Mouse (Mus musculus) brain, embryonic 14.5 days (tissue): ENCODE results near the gene Pard3b. TPM values are rescaled to one million over a fixed set of nuclear protein-coding genes. Genes with fewer than 3 reads are reported as not detected.
A peak's percentile ranks its signal among the peaks of the same experiment; 100 is the strongest.

Source experiments
- DNase-seq: peaks from one replicate; pipeline ENCODE4 v3.0.0-alpha.2; 2011; ENCODE audit warnings: low read depth
- CTCF ChIP-seq: fragments of 200-500 bp; IDR thresholded peaks from 2 replicates; pipeline ENCODE4 v1.5.1; 2012; ENCODE audit warnings: inconsistent platforms, mild to moderate bottlenecking, moderate library complexity, borderline replicate concordance; ENCODE audit not compliant: insufficient read depth, insufficient read length; ENCODE audit errors: extremely low read depth
- POLR2A ChIP-seq: fragments of 200-500 bp; IDR thresholded peaks from 2 replicates; pipeline ENCODE4 v1.6.1; 2012; ENCODE audit warnings: mild to moderate bottlenecking, inconsistent platforms, borderline replicate concordance; ENCODE audit not compliant: poor library complexity, insufficient read depth, insufficient read length, severe bottlenecking; ENCODE audit errors: extremely low read depth
- polyA plus RNA-seq: library from polyadenylated mRNA; depleted of rRNA; stranded (reverse); fragments of >200 nt; gene quantifications from 2 replicates; pipeline ENCODE4 v1.2.3, GENCODE M21; 2012; rRNA removed

The Pard3b gene
- polyA plus RNA-seq = 2.1 and 3.8 TPM in 2 replicates

DNA sequence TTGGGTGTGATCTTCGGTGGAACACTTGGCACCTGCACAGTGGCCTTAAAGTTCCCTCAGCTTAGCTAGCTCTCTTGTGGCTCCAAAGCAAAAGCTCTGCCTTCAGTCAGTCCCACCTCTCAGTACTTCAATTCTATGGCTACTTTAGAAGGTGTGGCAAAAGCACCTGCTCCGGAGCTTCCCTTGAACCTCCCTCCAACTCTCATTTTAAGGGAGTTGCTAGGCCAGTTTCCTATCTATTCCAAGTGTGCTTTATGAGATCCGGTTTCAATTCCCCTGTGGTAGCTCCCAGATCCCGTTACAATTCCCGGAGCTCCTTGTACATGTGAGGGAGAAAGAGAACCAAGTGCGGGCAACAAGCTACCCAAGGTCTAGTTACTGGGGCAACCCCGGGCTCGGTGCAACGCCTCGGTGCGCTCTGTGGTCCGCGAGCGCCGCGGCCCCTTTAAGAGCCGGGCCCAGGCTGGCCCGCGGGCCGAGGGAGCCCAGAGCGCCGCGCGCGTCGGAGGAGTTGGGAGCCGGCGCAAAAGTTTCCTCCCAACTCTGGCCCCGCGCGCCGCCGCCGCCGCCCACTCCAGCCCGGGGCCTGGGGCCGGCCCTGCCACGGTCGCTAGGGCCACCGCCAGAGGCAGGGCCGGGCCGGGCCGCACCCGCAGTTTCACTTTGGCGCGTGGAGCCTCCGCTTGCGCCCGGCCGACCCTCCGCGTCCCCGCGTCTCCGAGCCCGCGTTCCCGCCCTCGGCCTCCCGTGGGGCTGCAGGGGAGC, at the start of gene Pard3b:
TSS of gene Pard3b (plus strand) at position 478 of the 765 bp plus-strand sequence.
- TF ChIP-seq POLR2A = no peak
- no peak for TF ChIP-seq CTCF
- DNase-seq = peak; percentile 75

DNA sequence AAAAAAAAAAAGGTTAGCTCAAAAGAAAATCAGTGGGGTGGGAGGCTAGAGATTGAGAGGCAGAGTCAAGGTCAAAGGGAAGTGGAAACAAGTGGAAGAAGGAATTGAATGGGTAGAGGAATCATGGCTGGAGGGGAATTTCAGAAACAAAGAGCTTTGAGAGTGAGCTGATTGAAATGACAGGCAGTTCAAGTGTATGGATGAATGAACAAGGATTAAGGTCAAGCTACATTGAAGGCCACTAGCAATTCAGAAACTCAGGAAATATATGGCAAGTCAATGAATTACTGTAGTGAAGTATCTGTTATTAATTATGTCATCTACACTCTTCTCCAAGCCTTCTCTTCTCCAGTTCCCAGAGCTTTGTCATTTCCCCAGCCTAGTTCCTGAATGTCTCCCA, 22.4 kb upstream of the Pard3b start:
- no peak for DNase-seq
- TF ChIP-seq POLR2A (no peak), CTCF (no peak)

DNA sequence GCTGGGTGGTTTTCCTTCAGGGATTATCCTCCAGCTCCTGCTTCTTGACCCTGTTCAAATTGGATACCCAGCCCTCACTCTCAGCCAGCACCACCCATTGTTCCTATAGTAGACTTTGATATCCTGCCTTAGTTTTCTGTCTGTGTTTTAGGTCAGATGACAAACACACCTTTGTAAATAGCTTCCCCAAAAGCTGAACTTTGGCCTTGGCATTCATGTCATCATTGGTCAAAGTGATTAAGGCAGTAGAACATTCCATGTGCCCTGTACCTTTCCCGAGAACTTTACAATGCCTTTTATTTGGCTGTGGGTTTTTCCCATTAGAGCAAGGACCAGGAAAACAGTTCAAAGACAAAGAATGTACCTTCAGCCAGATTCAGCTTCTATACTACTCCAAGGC, 18.0 kb upstream of the Pard3b start:
- TF ChIP-seq CTCF = no peak
- no peak for TF ChIP-seq POLR2A
- no peak for DNase-seq

DNA sequence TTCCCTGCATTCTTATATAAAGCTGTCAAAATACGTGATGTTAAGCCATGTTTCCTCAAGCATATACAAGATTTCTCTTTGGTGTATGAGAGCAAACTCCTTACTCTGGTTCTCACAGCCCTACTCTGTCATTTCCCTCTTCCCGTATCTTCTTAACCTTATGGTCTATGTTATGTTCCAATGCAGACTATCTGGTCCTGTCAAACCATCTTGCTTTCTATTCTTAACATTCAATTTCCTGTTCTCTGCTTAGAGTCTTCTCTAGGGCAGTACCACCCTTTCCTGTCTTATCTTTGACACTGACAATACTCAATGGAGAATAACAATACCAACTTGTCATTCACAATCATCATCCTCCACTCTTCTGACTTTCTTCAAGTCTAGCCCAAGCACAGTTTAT, 8.8 kb upstream of the Pard3b start:
- TF ChIP-seq CTCF (no peak), POLR2A (no peak)
- DNase-seq = no peak

DNA sequence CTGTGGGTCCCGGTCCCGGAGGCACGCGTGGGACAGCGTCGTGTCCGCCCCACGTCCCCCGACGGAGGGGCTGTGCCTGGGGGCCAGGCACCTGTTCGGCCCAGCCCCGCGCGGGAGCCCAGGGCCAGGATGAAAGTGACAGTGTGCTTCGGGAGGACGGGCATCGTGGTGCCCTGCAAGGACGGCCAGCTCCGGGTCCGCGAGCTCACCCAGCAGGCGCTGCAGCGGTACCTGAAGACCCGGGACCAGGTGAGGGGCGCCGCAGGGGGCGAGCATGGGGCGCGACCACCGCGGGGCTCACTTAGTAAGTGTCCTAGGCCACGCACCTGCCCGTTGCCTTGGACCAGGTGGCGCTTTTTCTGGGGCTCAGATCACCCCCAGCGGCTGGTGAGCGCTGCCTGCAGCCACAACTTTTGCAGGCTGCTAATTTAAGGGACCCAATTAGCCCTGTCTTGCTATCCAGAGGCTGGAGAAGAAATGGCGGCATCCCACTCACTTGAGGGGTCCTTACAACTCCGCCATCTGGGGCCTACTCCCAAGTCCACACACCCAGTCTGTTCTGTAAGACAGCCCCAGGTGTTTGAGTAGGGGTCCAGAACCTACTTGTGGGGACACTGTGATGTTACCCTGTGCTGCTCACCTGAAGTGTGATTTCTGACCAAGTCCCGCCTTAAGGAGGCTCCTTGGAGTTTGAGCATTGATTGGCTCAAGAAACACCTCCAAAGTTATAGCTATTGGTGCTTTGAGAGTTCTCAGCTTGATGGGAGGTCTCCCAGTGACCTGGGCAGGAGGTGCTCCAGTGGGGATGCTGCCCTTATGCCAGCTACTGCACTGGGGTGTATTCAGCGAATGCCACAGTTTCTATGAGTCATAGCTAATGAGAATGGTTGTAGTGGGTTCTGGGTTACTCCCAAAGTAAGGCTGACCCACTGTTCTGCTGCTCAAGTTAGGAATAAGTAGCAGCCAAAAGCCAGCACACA, 780 bp downstream of the Pard3b start:
- TF ChIP-seq POLR2A (no peak), CTCF (0 out of 2 replicates have a peak, but pooled peaks have one; percentile 11)
- peak; percentile 51 for DNase-seq

DNA sequence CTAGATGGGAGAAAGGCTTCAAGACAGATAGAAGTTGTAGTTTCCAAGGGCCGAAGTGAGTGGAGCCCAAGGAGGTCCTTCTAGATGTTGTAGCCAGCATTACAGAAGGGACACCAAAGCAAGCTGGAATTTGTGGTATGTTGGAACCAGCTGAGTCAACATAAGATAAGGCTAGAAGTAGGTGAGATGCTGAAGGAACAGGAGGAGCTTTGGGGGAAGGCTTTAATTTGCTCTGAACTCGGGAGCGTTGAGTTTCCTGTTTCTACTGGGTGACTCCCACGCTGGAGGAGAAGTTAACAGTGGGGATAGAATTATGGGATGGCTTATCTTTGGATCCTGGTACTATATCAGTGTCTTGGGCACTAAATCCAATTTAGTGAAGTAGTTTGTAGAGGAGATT, 3.3 kb downstream of the Pard3b start:
- no peak for DNase-seq
- no peak for TF ChIP-seq CTCF
- TF ChIP-seq POLR2A = no peak

DNA sequence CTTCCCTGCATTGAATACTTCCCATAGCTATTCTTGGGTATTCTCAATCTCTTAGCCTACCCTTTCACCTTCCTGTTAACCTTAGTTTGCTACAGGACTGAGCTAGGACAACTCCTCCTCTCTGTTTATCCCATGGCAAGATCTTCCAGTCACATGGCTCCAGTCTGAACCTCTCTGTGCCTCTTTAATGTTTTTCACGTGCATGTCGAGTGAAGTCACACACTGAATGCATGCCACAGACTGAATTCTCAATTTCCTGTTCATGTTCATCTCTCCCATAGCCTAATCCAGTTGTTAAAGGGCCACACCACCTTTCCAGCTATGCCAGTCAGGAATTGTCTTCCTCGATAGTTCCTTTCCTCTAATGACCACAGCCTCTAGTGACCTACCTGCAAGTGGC, 6.4 kb downstream of the Pard3b start:
- TF ChIP-seq CTCF (no peak), POLR2A (no peak)
- DNase-seq = no peak

DNA sequence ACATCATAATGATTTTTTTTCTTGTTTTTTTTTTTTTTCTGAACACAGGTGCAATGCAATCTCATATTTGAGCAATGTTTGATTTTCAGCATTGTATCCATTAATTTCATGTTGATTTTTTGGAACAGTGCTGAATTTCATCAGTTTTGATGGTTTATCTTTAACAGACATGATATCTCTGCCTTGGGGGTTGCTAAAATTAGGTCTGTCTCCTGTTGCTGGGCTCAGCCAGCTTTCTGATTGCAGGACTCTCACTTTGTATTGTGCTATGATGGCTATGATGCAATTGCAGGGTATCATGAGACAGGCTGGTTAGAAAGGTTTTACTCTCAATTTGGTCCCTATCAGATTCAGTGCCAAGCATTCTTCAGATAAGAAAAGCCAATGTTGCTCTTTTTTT, 11.3 kb downstream of the Pard3b start:
- TF ChIP-seq CTCF (no peak), POLR2A (no peak)
- DNase-seq = no peak

DNA sequence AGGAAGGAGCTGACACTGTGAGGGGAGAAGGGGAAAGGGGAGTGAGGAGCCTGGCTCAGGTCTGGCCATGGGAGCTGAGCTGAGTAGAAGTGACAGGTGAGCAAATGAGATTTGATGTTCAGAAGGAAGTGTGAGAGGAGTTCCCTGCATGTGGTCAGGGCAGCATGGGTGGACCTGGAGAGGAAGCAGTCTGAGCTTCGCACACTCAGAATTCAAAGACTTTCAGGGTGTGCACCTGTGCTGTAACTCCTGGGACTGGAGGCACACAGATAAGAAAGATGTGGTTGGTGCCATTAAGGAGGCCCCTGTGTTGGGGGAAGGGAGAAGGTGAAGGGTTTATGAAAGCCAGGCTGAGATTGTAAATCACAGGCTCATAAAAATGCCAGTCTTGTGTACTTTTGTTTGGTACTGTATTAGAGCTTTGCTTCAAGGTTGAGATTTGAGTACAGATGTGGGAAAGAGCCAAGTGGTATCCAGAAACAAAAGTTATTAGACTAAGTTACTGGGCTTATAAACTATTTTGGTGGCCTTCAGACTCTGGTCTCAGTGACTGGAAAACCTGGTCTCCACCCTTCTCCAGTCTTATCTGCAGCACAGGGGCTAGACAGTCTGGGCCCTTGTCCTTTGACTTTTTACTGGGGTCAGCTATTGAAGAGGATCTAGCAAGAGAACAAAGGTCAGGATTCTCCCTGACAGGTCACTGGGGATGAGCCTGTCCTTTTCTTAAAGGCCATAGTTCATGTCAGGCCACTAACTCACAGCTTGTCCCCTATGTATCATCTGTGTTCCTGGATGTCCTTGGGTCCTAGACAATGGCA, 13.0 kb downstream of the Pard3b start:
- no peak for TF ChIP-seq POLR2A
- TF ChIP-seq CTCF = no peak
- no peak for DNase-seq

DNA sequence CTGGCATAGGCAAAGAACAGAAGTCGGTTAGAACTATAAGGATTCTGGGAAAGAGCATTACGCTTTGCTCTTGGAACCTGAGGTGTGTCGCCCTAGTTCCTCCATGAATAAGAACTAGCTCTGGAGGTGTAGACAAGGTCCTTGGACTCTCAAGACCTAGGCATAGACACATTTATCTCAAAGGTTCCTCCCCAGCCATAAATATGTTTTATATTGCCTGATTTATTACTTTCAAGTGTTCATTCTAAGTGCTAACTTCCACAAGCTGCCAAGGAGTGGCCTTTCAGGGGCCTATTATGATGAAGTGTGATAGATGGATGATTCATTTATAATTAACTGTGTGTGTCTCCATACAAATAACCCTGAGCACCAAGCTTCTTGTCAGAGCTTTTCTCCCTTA, 19.1 kb downstream of the Pard3b start:
- DNase-seq = no peak
- TF ChIP-seq POLR2A = no peak
- TF ChIP-seq CTCF = no peak
